Mouse (Mus musculus) small intestine, adult 2 months (tissue): ENCODE measurements around the gene Chn2. TPM values are rescaled to one million over a fixed set of nuclear protein-coding genes. Genes with fewer than 3 reads are reported as not detected.
A peak's percentile ranks its signal among the peaks of the same experiment; 100 is the strongest.

Experiments
- H3K27ac ChIP-seq: fragments of 200-500 bp; 2 replicates; pipeline ENCODE4 v1.5.1; 2012; ENCODE audit warnings: low read depth, low read length, control low read depth, inconsistent platforms; ENCODE audit not compliant: insufficient read depth
- H3K27me3 ChIP-seq: fragments of 200-500 bp; 2 replicates; pipeline ENCODE4 v1.6.1; 2012; ENCODE audit warnings: mild to moderate bottlenecking, moderate library complexity, low read length, inconsistent platforms; ENCODE audit not compliant: control insufficient read depth, insufficient read depth
- H3K36me3 ChIP-seq: fragments of 200-500 bp; 2 replicates; pipeline ENCODE4 v1.6.1; 2012; ENCODE audit warnings: mild to moderate bottlenecking, low read length, control low read depth, inconsistent platforms; ENCODE audit not compliant: control insufficient read depth, insufficient read depth
- H3K4me1 ChIP-seq: fragments of 200-500 bp; 2 replicates; pipeline ENCODE4 v1.6.1; 2012; ENCODE audit warnings: low read length, inconsistent platforms, mixed read lengths; ENCODE audit not compliant: control insufficient read depth, insufficient read depth, insufficient read length
- H3K4me3 ChIP-seq: fragments of 200-500 bp; 2 replicates; pipeline ENCODE4 v1.5.1; 2012; ENCODE audit warnings: low read depth, mild to moderate bottlenecking, control low read depth, inconsistent platforms, low read length, moderate library complexity
- CTCF ChIP-seq: fragments of 200-500 bp; IDR thresholded peaks from 2 replicates; pipeline ENCODE4 v1.5.1; 2012; ENCODE audit warnings: low read depth, mild to moderate bottlenecking, control low read depth, inconsistent platforms, low read length, moderate library complexity, mixed read lengths; ENCODE audit not compliant: insufficient replicate concordance, insufficient read length; ENCODE audit errors: extremely low read depth
- POLR2A ChIP-seq: fragments of 200-500 bp; IDR thresholded peaks from 2 replicates; pipeline ENCODE4 v1.6.1; 2012; ENCODE audit warnings: low read depth, mild to moderate bottlenecking, control low read depth, inconsistent platforms, low read length, moderate library complexity
- WGBS: fragments of 180-500 bp; shearing (Covaris S2); methylation state at CpG from one replicate; pipeline ENCODE4 v1.1.7; 2018; 5-methylcytosine and 5-hydroxymethylcytosine counted together
- polyA plus RNA-seq: library from polyadenylated mRNA; depleted of rRNA; stranded (reverse); fragments of >200 nt; gene quantifications from 2 replicates; pipeline ENCODE4 v1.2.3, GENCODE M21; 2012

Gene Chn2
- polyA plus RNA-seq, 1 experiment = 53.5 TPM

- Histone ChIP-seq H3K27ac (no peak overlapping the region), H3K27me3 (no peaks in the 10 kb centered on the region), H3K4me1 (peaks cover 5% of the 10 kb centered on the region; the same call in 1 of the 2 replicates), H3K36me3 (no peaks in the 10 kb centered on the region), H3K4me3 (no peak overlapping the region)
- TF ChIP-seq CTCF (no peak), POLR2A (no peak)
Measured at GRCm38 (mm10) chr6:54030351-54030750, 9.0 kb upstream of the Chn2 start.

GRCm38 (mm10) chr6:54030776-54031175 lies 8.6 kb upstream of the Chn2 start:
- WGBS = 72% methylated on average over 3 of the region's 3 CpGs

GRCm38 (mm10) chr6:54034471-54034870 lies 4.9 kb upstream of the Chn2 start:
- TF ChIP-seq POLR2A (no peak), CTCF (peak; percentile 82)
- Histone ChIP-seq H3K27me3 (no peaks in the 10 kb centered on the region), H3K4me1 (peaks cover 13% of the 10 kb centered on the region; the same call in 1 of the 2 replicates), H3K27ac (peak overlapping the region; percentile 24; the same call in 1 of the 2 replicates), H3K4me3 (no peak overlapping the region), H3K36me3 (no peaks in the 10 kb centered on the region)
- WGBS = under 1% methylated on average over 9 of the region's 9 CpGs

More at GRCm38 (mm10) chr6:54030776-54031175, 8.6 kb upstream of the Chn2 start:
- Histone ChIP-seq H3K4me1 (peaks cover 8% of the 10 kb centered on the region; the same call in 1 of the 2 replicates), H3K27ac (no peak overlapping the region), H3K4me3 (no peak overlapping the region), H3K36me3 (no peaks in the 10 kb centered on the region), H3K27me3 (no peaks in the 10 kb centered on the region)
- TF ChIP-seq POLR2A (no peak), CTCF (no peak)

DNA sequence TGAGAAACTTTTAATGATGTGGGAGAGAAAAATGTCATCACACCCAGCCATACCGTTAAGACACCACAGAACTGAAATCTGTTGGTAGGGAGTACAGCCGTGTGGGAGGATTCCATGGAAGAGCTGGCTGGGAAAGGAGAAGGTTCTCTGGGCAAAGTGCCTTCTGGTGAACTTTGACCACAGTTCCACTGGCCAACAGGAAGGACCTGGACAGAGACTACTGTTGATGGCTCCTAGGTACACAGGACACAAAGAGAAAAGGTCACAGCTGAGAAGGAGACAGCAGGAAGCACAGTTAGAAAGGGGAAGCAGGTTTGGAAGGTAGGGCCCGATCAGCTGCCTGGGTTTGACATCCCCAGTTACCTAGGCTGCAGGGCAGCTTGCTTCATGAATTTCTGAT lies 3.8 kb upstream of the Chn2 start:
- Histone ChIP-seq H3K36me3 (no peaks in the 10 kb centered on the region), H3K4me3 (no peak overlapping the region), H3K27me3 (no peaks in the 10 kb centered on the region), H3K27ac (peak overlapping the region; percentile 53), H3K4me1 (peaks cover 13% of the 10 kb centered on the region; the same call in 1 of the 2 replicates)
- 42% methylated on average over 3 of the region's 3 CpGs for WGBS
- no peak for TF ChIP-seq CTCF
- TF ChIP-seq POLR2A = no peak

GRCm38 (mm10) chr6:54038866-54039265 lies 488 bp upstream of the Chn2 start:
- peak overlapping the region; percentile 43; the same call in 1 of the 2 replicates for H3K27ac ChIP-seq
- H3K4me3 ChIP-seq = peak overlapping the region; percentile 69
- no peaks in the 10 kb centered on the region for H3K36me3 ChIP-seq
- peaks cover 18% of the 10 kb centered on the region for H3K4me1 ChIP-seq
- WGBS = 18% methylated on average over 10 of the region's 10 CpGs
- TF ChIP-seq POLR2A (no peak), CTCF (no peak)
- H3K27me3 ChIP-seq = no peaks in the 10 kb centered on the region

GRCm38 (mm10) chr6:54039805-54040447 lies 572 bp downstream of the Chn2 start:
- TF ChIP-seq CTCF (no peak), POLR2A (peak; percentile 92)
- peaks cover 16% of the 10 kb centered on the region for H3K4me1 ChIP-seq
- peak overlapping the region; percentile 69 for H3K4me3 ChIP-seq
- peak overlapping the region; percentile 71 for H3K27ac ChIP-seq
- under 1% methylated on average over 62 of the region's 62 CpGs for WGBS
- no peaks in the 10 kb centered on the region for H3K27me3 ChIP-seq
- H3K36me3 ChIP-seq = no peaks in the 10 kb centered on the region

GRCm38 (mm10) chr6:54040448-54040844 lies 1.1 kb downstream of the Chn2 start:
- Histone ChIP-seq H3K4me1 (peaks cover 13% of the 10 kb centered on the region), H3K27me3 (no peaks in the 10 kb centered on the region), H3K4me3 (peak overlapping the region; percentile 69), H3K27ac (peak overlapping the region; percentile 71), H3K36me3 (no peaks in the 10 kb centered on the region)
- WGBS = 23% methylated on average over 9 of the region's 9 CpGs
- TF ChIP-seq CTCF = no peak
- no peak for TF ChIP-seq POLR2A

GRCm38 (mm10) chr6:54041386-54042043 lies 2.2 kb downstream of the Chn2 start:
- Histone ChIP-seq H3K4me3 (peak overlapping the region; percentile 37), H3K36me3 (no peaks in the 10 kb centered on the region), H3K27me3 (no peaks in the 10 kb centered on the region), H3K4me1 (peaks cover 9% of the 10 kb centered on the region), H3K27ac (peak overlapping the region; percentile 12; the same call in 1 of the 2 replicates)
- TF ChIP-seq CTCF (no peak), POLR2A (no peak)
- 54% methylated on average over 13 of the region's 13 CpGs for WGBS
